Mouse (Mus musculus): ENCODE results near the gene Uqcr11. TPM values are rescaled to one million over a fixed set of nuclear protein-coding genes. Genes with fewer than 3 reads are reported as not detected.

Uqcr11 gene
- total and polyA plus RNA-seq, 2 experiments from 2014 or later: 391 to 981 TPM

DNA sequence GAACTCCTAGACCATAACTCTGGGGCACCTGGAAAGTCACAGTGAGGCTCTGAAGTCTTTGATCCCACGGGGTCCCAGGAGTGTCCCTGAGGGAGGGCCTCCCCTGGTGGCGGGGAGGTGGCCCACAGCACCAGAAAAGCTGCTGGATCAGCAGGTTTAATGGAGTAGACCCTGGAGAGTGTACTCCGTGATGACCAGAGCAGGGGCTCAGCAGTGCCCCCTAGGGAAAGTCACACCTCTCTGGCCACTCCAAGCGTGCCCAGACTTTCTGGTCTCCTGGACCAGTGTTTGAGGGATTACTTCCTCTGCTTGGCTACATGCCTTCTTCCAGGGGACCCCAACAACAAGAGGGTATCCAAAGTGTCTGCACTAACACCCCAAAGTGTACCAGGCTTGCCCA is 23.2 kb downstream of the Uqcr11 start:
- Histone ChIP-seq H3K4me1 (ENCODE audit: insufficient read depth, low read length) (peaks cover 26% of the 10 kb centered on the region), H3K4me3 (ENCODE audit: low read length) (peak overlapping the region; percentile 95), H3K9me3 (ENCODE audit: low read length) (no peaks in the 10 kb centered on the region), H3K4me2 (ENCODE audit: low read depth, low read length) (peak overlapping the region; percentile 99), H3K27me3 (ENCODE audit: insufficient read depth, low read length) (no peaks in the 10 kb centered on the region), H3K9ac (replicated peaks; ENCODE audit: low read length) (0 out of 2 replicates have a peak overlapping the region, but pooled peaks have one; percentile 98), H3K27ac (no peak overlapping the region), H3K36me3 (ENCODE audit: insufficient read depth, low read length) (peaks cover 35% of the 10 kb centered on the region)
- peak; percentile 50 for TF ChIP-seq CTCF (IDR thresholded peaks at IDR 0.05; ENCODE audit: low read depth)
- WGBS: 45% methylated on average over 4 of the region's 4 CpGs
- DNase-seq (ENCODE audit: low spot score) (no peak), ATAC-seq (no peak)

DNA sequence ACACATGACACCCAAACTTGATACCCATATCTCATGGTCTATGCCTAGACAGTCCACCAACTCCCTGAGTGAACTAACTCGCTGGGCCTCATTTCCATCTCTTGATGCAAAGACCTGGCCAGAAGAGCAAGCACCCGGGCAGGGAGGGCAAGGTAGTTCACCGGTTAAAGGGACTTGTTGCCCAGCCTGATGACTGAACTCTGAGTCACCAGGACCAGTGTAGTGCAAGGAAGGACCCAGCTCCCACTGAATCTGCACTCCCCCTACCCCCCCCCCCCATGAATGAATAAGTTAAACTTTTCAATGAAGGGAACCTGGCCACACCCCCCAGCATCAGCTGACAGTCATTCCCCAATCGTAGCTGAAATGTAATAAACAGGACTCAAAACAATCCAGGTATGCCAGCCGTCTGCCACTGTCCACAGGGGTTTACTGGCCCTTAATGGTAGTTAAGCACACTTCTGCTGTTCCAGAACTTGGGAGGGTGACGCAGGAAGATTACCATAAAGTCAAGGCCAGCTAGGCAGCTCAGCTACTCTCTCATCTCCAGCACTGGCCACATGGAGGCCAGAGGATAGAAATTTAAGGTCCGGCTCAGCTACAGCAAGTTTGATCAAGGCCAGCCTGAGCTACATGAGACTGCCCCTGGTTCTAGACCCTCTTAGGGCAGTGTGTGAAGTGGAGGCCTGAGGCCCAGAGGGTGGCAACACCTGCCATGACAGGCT is 23.8 kb downstream of the Uqcr11 start:
- Histone ChIP-seq H3K4me2 (ENCODE audit: low read depth, low read length) (peak overlapping the region; percentile 99), H3K4me1 (ENCODE audit: insufficient read depth, low read length) (peaks cover 20% of the 10 kb centered on the region), H3K27ac (no peak overlapping the region), H3K27me3 (ENCODE audit: insufficient read depth, low read length) (no peaks in the 10 kb centered on the region), H3K36me3 (ENCODE audit: insufficient read depth, low read length) (peaks cover 35% of the 10 kb centered on the region), H3K9me3 (ENCODE audit: low read length) (no peaks in the 10 kb centered on the region), H3K9ac (replicated peaks; ENCODE audit: low read length) (0 out of 2 replicates have a peak overlapping the region, but pooled peaks have one; percentile 9), H3K4me3 (ENCODE audit: low read length) (peak overlapping the region; percentile 95; the same call in 1 of the 2 replicates)
- ATAC-seq (no peak), DNase-seq (ENCODE audit: low spot score) (no peak)
- no peak for TF ChIP-seq CTCF (IDR thresholded peaks at IDR 0.05; ENCODE audit: low read depth)
- 81% methylated on average over 7 of the region's 7 CpGs for WGBS

- WGBS: 49% methylated on average over 10 of the region's 10 CpGs
- no peaks in the 10 kb centered on the region for H3K4me1 ChIP-seq (ENCODE audit: insufficient read depth, low read length)
Measured at GRCm38 (mm10) chr10:80377716-80378115, 28.9 kb downstream of the Uqcr11 start.

GRCm38 (mm10) chr10:80376160-80376559 is 30.5 kb downstream of the Uqcr11 start:
- Histone ChIP-seq H3K4me2 (ENCODE audit: low read depth, low read length) (no peak overlapping the region), H3K9ac (replicated peaks; ENCODE audit: low read length) (no peak overlapping the region), H3K4me3 (ENCODE audit: low read length) (no peak overlapping the region), H3K27ac (no peak overlapping the region), H3K27me3 (ENCODE audit: insufficient read depth, low read length) (no peaks in the 10 kb centered on the region), H3K4me1 (ENCODE audit: insufficient read depth, low read length) (no peaks in the 10 kb centered on the region), H3K36me3 (ENCODE audit: insufficient read depth, low read length) (peaks cover 15% of the 10 kb centered on the region), H3K9me3 (ENCODE audit: low read length) (no peaks in the 10 kb centered on the region)
- DNase-seq (ENCODE audit: low spot score): peak; percentile 97
- peak; percentile 58 for ATAC-seq
- peak; percentile 96 for TF ChIP-seq CTCF (IDR thresholded peaks at IDR 0.05; ENCODE audit: low read depth)
- 1% methylated on average over 7 of the region's 7 CpGs for WGBS

More at GRCm38 (mm10) chr10:80377716-80378115, 28.9 kb downstream of the Uqcr11 start:
- ATAC-seq: no peak
- peaks cover 28% of the 10 kb centered on the region for H3K36me3 ChIP-seq (ENCODE audit: insufficient read depth, low read length)
- no peaks in the 10 kb centered on the region for H3K9me3 ChIP-seq (ENCODE audit: low read length)
- no peaks in the 10 kb centered on the region for H3K27me3 ChIP-seq (ENCODE audit: insufficient read depth, low read length)
- DNase-seq (ENCODE audit: low spot score): no peak
- no peak overlapping the region for H3K27ac ChIP-seq
- H3K9ac ChIP-seq (replicated peaks; ENCODE audit: low read length): no peak overlapping the region
- H3K4me3 ChIP-seq (ENCODE audit: low read length): no peak overlapping the region
- H3K4me2 ChIP-seq (ENCODE audit: low read depth, low read length): no peak overlapping the region
- TF ChIP-seq CTCF (IDR thresholded peaks at IDR 0.05; ENCODE audit: low read depth): peak; percentile 75

GRCm38 (mm10) chr10:80374063-80374462 is 32.6 kb downstream of the Uqcr11 start:
- no peaks in the 10 kb centered on the region for H3K9me3 ChIP-seq (ENCODE audit: low read length)
- WGBS: 22% methylated on average over 6 of the region's 6 CpGs

GRCm38 (mm10) chr10:80372706-80373105 is 33.9 kb downstream of the Uqcr11 start:
- DNase-seq (ENCODE audit: low spot score) (no peak), ATAC-seq (no peak)
- H3K27ac ChIP-seq: no peak overlapping the region
- no peak for TF ChIP-seq CTCF (IDR thresholded peaks at IDR 0.05; ENCODE audit: low read depth)
- no peaks in the 10 kb centered on the region for H3K36me3 ChIP-seq (ENCODE audit: insufficient read depth, low read length)
- no peak overlapping the region; the same call in 1 of the 2 replicates for H3K9ac ChIP-seq (replicated peaks; ENCODE audit: low read length)
- 71% methylated on average over 6 of the region's 6 CpGs for WGBS
- H3K4me2 ChIP-seq (ENCODE audit: low read depth, low read length): no peak overlapping the region
- H3K9me3 ChIP-seq (ENCODE audit: low read length): no peaks in the 10 kb centered on the region
- no peaks in the 10 kb centered on the region for H3K4me1 ChIP-seq (ENCODE audit: insufficient read depth, low read length)
- no peak overlapping the region for H3K4me3 ChIP-seq (ENCODE audit: low read length)
- no peaks in the 10 kb centered on the region for H3K27me3 ChIP-seq (ENCODE audit: insufficient read depth, low read length)

More at GRCm38 (mm10) chr10:80374063-80374462, 32.6 kb downstream of the Uqcr11 start:
- peak; percentile 72 for TF ChIP-seq CTCF (IDR thresholded peaks at IDR 0.05; ENCODE audit: low read depth)
- no peak overlapping the region for H3K4me3 ChIP-seq (ENCODE audit: low read length)
- DNase-seq (ENCODE audit: low spot score): peak; percentile 74
- no peak for ATAC-seq
- no peaks in the 10 kb centered on the region for H3K36me3 ChIP-seq (ENCODE audit: insufficient read depth, low read length)
- H3K4me1 ChIP-seq (ENCODE audit: insufficient read depth, low read length): no peaks in the 10 kb centered on the region
- no peak overlapping the region for H3K9ac ChIP-seq (replicated peaks; ENCODE audit: low read length)
- no peak overlapping the region for H3K27ac ChIP-seq
- no peaks in the 10 kb centered on the region for H3K27me3 ChIP-seq (ENCODE audit: insufficient read depth, low read length)
- no peak overlapping the region for H3K4me2 ChIP-seq (ENCODE audit: low read depth, low read length)

- H3K27me3 ChIP-seq (ENCODE audit: insufficient read depth, low read length): no peaks in the 10 kb centered on the region
- H3K9me3 ChIP-seq (ENCODE audit: low read length): no peaks in the 10 kb centered on the region
- H3K4me3 ChIP-seq (ENCODE audit: low read length): peak overlapping the region; percentile 14; the same call in 1 of the 2 replicates
- no peak for ATAC-seq
- no peak for TF ChIP-seq CTCF (IDR thresholded peaks at IDR 0.05; ENCODE audit: low read depth)
- no peak for DNase-seq (ENCODE audit: low spot score)
- WGBS: 47% methylated on average over 9 of the region's 9 CpGs
- H3K9ac ChIP-seq (replicated peaks; ENCODE audit: low read length): no peak overlapping the region
- no peaks in the 10 kb centered on the region for H3K36me3 ChIP-seq (ENCODE audit: insufficient read depth, low read length)
- peak overlapping the region; percentile 41 for H3K4me2 ChIP-seq (ENCODE audit: low read depth, low read length)
- peak overlapping the region; percentile 54 for H3K27ac ChIP-seq
- H3K4me1 ChIP-seq (ENCODE audit: insufficient read depth, low read length): no peaks in the 10 kb centered on the region
Measured at GRCm38 (mm10) chr10:80371983-80372382, 34.6 kb downstream of the Uqcr11 start.

All from hindbrain, postnatal 0 days (tissue).